Mouse (Mus musculus): Measurements from ENCODE around the gene Egfl7. TPM values are rescaled to one million over a fixed set of nuclear protein-coding genes. Genes with fewer than 3 reads are reported as not detected.

Egfl7 gene
- 100 to 1,000 TPM in 1 of 2 experiments, 10 to 100 TPM in 1; 64.1 to 106 TPM for total RNA-seq (2021)
- long read RNA-seq, experiment 1, transcript Egfl7-213 (1 exons, 536 nt) = minor isoform, 9 of 76 reads
- long read RNA-seq, experiment 1, transcript Egfl7-202 (10 exons, 1,372 nt) = major isoform, 34 of 76 reads
- long read RNA-seq, experiment 1, partial matches to known transcripts = 9 of 76 reads
- long read RNA-seq, experiment 1, other reads (novel, unspliced or antisense) = 21 of 76 reads
- long read RNA-seq, experiment 2, transcript Egfl7-213 (1 exons, 536 nt) = minor isoform, 16 of 92 reads
- long read RNA-seq, experiment 2, transcript Egfl7-202 (10 exons, 1,372 nt) = major isoform, 36 of 92 reads
- long read RNA-seq, experiment 2, partial matches to known transcripts = 6 of 92 reads
- long read RNA-seq, experiment 2, other reads (novel, unspliced or antisense) = 27 of 92 reads

GRCm38 (mm10) chr2:26579714-26580113 lies at the start of gene Egfl7:
TSS of gene Egfl7 (plus strand) at chr2:26580014.
- DNase-seq = no peak
- intact Hi-C loops (cut with DNase I; ENCODE audit: low total_unique reads) = no loop called here

DNA sequence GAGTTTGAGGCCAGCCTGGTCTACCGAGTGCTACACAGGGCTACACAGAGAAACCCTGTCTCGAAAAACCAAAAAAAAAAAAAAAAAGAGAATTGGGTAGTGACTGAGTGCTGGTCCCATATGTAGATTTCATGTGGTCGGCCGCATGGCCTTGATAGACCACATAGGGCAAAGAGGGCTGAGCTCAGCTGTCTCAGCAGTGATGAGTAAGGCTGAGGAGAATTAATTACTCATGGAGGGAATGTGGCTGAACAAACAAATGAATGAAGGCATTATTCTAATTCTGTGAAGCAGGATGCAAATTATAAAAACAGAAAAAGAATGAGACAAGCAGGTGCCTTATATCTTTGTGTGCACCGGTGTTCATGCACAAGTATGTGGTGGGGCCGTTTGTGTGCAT lies 48.0 kb upstream of the Egfl7 start:
- no peak for DNase-seq
- intact Hi-C loops (cut with DNase I; ENCODE audit: low total_unique reads) = no loop called here

DNA sequence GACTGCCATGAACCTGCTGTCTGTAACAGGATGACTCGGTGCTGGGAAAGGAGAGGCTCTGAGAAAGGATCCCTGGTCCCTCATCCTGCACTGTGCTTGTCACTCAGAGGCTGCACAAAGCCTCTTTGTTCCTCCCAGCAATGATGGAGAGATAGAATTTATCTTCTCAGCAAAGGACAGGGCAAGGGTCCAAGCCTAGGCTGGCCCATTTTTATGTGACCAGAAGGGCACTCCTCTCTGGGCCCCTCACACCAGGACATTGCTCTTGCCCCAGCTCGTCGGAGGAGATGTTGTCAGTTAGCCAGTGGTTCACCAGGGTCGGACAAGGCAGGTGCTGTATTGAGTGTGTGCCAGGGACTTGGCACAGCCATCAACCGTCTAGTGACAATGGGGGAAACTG lies 46.6 kb upstream of the Egfl7 start:
- intact Hi-C loops (cut with DNase I; ENCODE audit: low total_unique reads) = no loop called here
- peak; percentile 42 for DNase-seq

GRCm38 (mm10) chr2:26534161-26534560 lies 45.7 kb upstream of the Egfl7 start:
- intact Hi-C loops (cut with DNase I; ENCODE audit: low total_unique reads) = no loop called here
- no peak for DNase-seq

DNA sequence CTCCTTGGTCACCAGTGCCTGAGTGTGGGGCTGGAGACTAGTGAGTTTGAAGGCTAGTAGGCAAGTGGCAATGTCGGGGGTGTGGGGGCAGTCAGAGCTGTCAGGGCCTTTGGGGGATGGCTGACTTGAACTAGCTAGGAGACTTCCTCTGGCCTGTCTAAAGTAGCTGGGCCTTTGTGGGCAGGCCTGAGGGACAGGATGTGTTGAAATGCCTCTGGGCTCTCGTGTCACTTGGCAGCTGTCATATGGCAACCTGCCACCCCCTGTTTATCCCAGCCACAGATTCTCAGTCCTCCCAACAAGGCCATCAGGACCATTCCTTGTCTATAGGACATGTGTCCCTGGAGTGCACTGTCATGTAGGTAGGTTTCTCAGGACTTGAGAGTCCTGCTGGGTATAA lies 45.2 kb upstream of the Egfl7 start:
- peak; percentile 75 for DNase-seq
- intact Hi-C loops (cut with DNase I; ENCODE audit: low total_unique reads) = no loop called here

DNA sequence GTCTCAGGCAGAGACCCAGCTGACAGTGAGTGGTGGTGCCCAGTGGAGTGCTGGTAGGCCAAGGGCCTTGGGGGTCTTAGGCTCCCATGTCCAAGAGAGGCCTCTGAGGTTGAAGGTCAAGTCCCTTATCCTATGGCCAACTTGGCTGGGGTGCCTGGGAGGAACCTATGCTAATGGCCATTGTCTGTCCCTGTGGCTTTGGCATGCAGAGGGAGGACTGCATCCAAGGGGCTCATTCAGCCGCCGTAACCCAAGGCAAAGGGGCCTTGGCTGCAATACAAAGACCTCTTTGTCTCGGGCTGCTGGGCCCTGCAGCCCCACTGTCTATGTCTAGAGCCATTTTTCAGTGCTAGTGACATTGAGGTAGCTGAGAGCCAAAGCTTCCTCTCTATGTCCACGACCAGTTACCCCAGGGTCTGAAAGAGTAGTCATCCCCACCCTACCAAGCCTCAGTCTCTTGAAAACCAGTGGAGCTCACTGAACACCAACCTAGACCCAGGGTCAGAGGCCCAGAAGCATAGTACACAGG lies 44.2 kb upstream of the Egfl7 start:
- DNase-seq = no peak
- intact Hi-C loops (cut with DNase I; ENCODE audit: low total_unique reads) = no loop called here

DNA sequence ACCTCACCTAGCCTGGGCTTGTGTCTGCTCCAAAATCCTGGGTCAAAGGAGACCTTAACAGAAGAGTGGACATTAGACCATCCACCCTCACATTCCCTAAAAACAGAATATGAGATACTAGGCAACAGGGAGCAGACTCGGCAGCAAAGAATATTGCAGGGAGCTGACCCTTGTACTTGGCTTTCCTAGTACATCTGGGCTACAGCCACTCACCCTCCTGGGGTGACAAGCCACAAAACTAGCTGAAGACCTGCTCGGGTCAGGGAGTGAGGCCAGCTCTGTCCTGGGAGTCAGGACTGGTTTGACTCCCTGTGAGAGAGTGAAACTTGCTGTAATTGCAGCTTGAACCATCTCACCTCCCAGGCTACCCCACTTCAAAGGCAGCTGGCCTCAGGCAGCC lies 40.3 kb upstream of the Egfl7 start:
- no peak for DNase-seq
- intact Hi-C loops (cut with DNase I; ENCODE audit: low total_unique reads) = no loop called here

DNA sequence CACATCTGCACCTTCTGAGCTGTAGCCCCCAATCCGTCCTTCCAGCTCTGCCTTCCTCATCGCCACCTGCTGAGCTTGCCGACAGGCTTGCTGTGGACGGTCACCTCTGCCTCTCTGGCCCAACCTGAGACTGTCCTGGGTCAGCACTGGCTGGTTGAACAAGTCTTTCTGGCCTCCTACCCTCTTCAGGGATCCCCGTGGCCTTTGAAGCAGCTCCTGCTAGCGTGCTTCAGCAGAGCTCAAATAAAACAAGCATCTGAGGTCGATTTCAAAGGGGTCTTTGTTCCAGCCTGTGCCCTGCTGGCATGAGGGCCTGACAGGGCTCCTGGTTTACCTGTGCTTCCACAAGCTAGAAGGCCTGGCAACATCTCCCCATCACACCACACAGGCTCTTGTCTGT lies 39.1 kb upstream of the Egfl7 start:
- intact Hi-C loops (cut with DNase I; ENCODE audit: low total_unique reads) = loop anchor here (5.0 kb wide), 1 partner anchor 43 kb away; no protein-coding TSS in a partner anchor
- no peak for DNase-seq

- intact Hi-C loops (cut with DNase I; ENCODE audit: low total_unique reads) = loop anchor here (5.0 kb wide), 1 partner anchor 44 kb away; no protein-coding TSS in a partner anchor
- DNase-seq = peak; percentile 64
Observed at GRCm38 (mm10) chr2:26541258-26541910, 38.4 kb upstream of the Egfl7 start.

DNA sequence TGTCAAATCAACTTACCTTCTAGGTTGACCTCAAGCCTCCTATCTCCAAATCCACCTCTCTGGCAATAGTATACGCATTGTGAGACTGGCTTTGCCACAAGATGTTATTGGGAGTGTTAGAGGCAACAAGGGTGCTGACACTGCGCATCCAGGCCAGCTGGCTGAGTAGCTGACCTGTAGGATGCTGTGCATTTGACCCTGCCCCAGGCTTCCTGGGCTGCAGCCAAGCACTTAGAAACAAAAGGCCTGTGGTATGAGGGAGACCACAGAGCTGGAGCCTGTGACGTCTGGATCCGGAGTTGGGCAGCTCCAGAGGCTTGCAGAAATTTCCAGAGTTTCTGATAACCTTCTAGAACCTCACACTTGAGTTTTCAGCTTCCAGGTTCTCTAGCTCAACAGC lies 36.7 kb upstream of the Egfl7 start:
- no peak for DNase-seq
- intact Hi-C loops (cut with DNase I; ENCODE audit: low total_unique reads) = loop anchor here (5.0 kb wide), 1 partner anchor 46 kb away; no protein-coding TSS in a partner anchor

DNA sequence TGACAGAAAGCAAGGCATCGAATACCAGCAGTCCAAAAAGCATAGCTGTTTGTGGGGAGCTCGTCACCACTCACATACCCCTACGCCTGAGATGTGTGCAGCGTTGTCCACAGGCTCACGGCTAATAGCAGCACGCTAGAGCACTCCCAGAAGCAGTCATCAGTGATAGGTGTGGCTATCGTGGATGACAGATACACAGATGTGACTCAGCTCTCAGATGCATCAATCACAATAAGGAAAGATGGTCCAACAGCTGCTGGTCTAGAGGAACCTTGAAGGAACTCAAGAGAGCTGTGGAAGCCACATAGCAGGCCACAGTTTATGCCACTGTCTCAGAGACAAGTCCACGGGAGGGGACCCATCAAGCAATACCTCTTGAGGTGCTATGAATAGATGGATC lies 36.0 kb upstream of the Egfl7 start:
- DNase-seq = no peak

DNA sequence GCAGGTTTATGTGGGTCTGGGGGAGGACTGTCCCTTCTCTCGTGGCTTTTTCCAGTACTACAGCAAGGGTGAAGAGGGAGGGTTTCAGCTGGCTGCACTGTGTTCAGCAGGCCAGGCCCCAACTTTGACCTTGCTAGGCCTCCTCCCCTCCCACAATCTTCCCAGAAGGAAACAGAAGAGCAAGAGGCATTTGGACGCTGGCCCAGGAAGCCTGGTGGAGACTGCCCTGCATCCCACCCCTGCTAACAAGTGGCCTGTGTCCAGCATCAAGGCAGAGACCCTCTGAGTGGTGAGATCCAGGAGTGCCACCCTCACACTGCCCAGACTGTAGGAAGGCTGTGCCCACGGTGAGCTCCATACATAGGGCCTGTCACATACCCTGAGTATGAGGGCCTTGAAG lies 35.5 kb upstream of the Egfl7 start:
- DNase-seq = no peak
- intact Hi-C loops (cut with DNase I; ENCODE audit: low total_unique reads) = loop anchor here (5.0 kb wide), 1 partner anchor 47 kb away; no protein-coding TSS in a partner anchor

More for the DNA sequence above, 36.0 kb upstream of the Egfl7 start:
- intact Hi-C loops (cut with DNase I; ENCODE audit: low total_unique reads) = loop anchor here (5.0 kb wide), 1 partner anchor 46 kb away; no protein-coding TSS in a partner anchor

- no peak for DNase-seq
- intact Hi-C loops (cut with DNase I; ENCODE audit: low total_unique reads) = no loop called here
Observed at GRCm38 (mm10) chr2:26547481-26547880, 32.3 kb upstream of the Egfl7 start.

DNA sequence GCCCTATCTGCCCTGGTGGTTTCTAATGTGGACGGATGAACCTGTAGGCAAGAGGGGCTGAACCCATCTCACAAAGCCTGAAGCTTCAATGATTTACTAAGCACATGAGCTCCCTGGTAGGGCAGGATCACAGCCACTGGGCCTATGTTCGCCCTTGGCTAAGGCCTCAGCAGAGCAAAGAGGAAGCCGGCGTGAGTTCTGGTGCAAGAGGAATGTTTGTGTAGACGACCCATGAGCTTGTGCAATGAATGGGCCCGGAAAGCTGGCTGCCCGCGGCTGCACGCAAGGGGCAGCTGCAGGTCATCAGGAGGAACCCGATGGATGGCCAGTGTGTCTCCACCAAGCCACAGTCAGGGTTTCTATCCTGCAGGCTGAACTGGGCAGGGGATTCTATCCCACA lies 30.0 kb upstream of the Egfl7 start:
- intact Hi-C loops (cut with DNase I; ENCODE audit: low total_unique reads) = no loop called here
- no peak for DNase-seq

DNA sequence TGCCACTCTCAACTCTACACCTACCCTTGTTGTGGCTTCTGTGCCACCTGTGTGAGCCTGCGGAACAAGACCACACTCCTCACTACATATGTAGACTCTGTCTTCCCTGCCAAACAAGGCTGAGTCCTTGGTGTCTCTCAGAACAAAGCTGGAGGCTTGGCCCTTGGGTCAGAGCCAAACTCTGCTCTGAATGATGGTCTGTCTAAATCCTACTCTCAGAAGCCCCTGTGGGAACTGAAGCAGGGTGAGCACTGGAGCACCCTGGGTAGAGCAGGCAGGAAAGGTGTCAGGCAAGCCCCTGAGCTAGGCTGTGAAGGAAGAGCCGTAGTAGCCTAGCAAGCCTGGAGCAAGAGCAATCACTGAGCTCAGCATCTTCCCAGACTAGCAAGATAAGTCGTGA lies 29.6 kb upstream of the Egfl7 start:
- no peak for DNase-seq
- intact Hi-C loops (cut with DNase I; ENCODE audit: low total_unique reads) = no loop called here

GRCm38 (mm10) chr2:26550777-26551176 lies 29.0 kb upstream of the Egfl7 start:
- intact Hi-C loops (cut with DNase I; ENCODE audit: low total_unique reads) = no loop called here
- DNase-seq = no peak

- intact Hi-C loops (cut with DNase I; ENCODE audit: low total_unique reads) = no loop called here
- no peak for DNase-seq
Observed at GRCm38 (mm10) chr2:26551446-26551845, 28.4 kb upstream of the Egfl7 start.

- no peak for DNase-seq
- intact Hi-C loops (cut with DNase I; ENCODE audit: low total_unique reads) = no loop called here
Observed at GRCm38 (mm10) chr2:26552066-26552465, 27.7 kb upstream of the Egfl7 start.

GRCm38 (mm10) chr2:26553904-26554303 lies 25.9 kb upstream of the Egfl7 start:
- intact Hi-C loops (cut with DNase I; ENCODE audit: low total_unique reads) = no loop called here
- DNase-seq = no peak

DNA sequence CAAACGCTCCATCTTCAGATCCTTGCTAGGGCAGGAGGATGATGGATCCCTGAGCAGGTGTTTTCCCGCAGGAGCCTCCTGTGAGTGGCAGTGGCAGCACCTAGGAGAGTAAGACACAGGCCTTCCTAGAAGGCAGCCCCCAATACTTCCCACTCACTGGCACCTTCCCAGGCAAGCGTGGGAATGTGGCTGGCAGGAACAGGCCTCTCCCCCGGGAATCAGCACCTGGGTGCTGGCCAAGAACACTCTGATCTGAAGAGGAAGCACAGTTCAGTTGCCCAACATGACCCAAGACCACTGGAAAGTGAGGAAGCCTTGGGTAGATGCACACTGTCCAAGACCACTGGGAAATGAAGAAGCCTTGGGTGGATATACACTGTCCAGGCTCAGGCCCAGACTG lies 24.7 kb upstream of the Egfl7 start:
- DNase-seq = peak; percentile 42
- intact Hi-C loops (cut with DNase I; ENCODE audit: low total_unique reads) = no loop called here
